Mouse (Mus musculus) cerebral cortex, adult 2 months (tissue): Measurements from ENCODE around the gene Enpep.

Experiments used
- WGBS: fragments of 180-500 bp; shearing (Covaris S2); methylation state at CpG from one replicate; pipeline ENCODE4 v1.1.7; 2018; 5-methylcytosine and 5-hydroxymethylcytosine counted together

Enpep gene

DNA sequence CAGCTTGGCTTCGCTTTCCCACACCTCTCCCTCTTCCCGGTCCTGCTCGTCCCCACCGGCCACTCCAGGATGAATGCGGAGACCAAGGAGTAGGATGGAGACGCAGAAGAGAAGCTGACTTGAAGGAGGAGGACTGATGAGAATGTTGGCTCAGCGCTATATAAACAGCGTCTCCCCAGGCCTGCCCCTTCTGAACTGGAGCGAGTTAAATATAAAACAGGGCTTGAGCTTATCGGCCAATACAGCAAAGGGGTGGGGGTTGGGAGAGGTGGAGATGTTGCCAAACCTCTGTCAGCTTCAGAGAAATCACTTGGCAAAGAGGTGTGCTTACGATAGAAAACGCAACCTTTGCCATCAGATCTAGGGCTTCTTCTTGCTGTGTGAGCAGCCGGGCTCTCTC, at the start of gene Enpep:
Enpep (minus strand) TSS at position 135 of the 400 bp plus-strand sequence.
- 27% methylated on average over 13 of the region's 13 CpGs for WGBS

DNA sequence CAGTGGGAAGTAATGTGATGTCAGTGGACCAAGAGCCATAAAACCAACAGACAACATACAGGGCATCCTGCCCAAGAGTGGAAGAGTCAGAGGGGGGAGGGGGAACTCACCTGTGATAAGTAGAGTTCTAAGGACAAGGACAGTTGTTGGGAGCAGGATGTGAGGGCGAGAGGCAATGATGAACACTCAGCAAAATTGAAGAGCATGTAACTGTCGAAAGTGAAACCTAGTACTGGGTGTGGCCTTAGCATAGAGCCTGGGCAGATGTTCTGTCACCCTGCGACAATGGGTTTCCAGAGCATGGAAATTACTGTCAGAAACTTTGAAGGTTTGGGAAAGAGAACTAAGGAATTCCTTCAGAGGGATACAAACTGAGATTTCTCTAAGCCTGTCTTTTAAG, 46.6 kb upstream of the Enpep start:
- WGBS = 89% methylated on average over 3 of the region's 3 CpGs

- 94% methylated on average over 3 of the region's 3 CpGs for WGBS
Measured at GRCm38 (mm10) chr3:129375087-129375486, 42.6 kb upstream of the Enpep start.

DNA sequence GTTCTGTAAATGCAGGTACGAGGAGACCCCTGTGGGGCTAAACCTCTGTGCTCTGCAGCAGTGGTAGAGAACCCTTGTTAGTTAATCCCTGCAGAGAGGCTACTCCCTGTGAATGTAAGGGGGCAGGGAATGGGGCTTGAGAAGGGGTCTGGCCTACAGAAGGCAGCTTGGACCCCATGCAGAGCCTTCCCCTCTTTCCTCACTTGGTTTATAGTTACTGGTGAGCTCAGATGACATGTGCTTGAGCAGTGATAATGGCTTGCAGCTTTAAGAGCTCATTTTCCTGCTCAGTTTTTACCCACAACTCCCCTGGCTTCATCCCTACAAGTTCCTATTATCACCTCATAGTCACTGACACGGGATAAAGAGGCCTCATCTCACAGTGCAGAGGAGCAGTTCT, 40.6 kb upstream of the Enpep start:
- 72% methylated on average over 2 of the region's 2 CpGs for WGBS

DNA sequence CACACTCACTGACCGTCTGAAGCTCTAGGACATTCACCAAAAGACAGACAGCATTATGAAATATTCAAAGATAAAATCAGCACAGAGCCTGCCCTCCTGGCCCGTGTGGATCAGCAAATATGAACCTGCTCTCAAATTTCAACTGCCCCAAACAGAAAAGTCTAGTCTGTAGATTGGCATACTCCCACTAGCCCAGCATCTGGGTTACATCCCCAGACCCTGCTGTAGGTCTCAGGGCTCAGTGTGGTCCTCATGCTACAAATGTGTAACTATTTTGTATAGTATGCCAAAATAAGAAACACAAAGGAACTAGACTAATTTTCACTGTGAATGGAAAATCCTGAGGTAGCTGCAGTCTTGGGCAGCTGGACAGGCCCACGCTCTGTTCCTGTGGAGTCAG, 37.0 kb upstream of the Enpep start:
- WGBS = 87% methylated on average over 3 of the region's 3 CpGs

GRCm38 (mm10) chr3:129365919-129366318, 33.4 kb upstream of the Enpep start:
- 64% methylated on average over 1 of the region's 1 CpGs for WGBS

- 77% methylated on average over 2 of the region's 2 CpGs for WGBS
Measured at GRCm38 (mm10) chr3:129364818-129365390, 32.4 kb upstream of the Enpep start.

GRCm38 (mm10) chr3:129363426-129363825, 30.9 kb upstream of the Enpep start:
- 69% methylated on average over 1 of the region's 1 CpGs for WGBS

DNA sequence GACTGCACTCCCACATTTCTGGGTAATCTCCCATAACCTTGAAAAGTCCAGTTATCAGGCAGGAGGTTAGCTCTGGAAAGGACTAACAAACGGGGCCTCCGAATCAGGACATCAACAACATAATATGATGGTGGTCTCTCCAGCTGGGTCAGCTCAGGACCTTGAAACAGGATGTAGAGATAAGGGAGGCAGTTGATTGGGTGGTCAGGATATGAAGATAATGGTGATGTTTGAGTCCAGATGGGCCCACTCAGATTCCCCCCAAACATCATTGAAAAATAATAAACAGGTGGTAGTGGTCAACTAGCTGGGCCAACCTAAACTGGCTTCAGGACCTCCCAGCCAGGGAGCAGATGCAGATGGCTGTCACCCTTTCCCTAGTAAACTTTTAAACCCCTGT, 25.6 kb upstream of the Enpep start:
- 98% methylated on average over 2 of the region's 2 CpGs for WGBS

GRCm38 (mm10) chr3:129353901-129354300, 21.4 kb upstream of the Enpep start:
- WGBS = 80% methylated on average over 4 of the region's 4 CpGs

DNA sequence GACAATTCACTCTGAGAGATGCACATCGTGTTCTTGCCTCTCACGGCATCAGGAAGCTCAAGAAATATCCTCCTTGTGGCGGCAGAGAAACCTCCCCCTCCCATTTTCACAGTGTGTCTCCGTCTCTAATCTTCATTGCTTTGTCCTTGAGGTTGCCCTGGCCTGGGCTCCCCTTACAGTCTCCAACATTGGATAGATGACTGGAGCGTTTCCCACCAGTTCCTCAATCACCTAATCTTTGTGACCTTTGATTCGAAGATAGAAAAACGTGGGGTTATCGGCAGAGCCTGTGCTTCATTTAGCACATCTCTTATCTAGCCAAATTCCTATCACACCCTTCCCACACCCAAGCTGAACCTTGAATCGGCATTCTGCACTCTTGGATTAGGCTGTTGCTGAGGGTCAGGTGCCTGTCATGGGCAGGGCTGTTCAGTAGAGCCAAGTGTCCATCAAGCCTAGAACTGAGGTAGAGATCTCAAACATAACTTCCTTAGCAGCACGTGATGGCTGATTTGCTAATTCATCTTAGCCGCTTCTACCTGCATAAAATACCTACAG, 18.9 kb upstream of the Enpep start:
- 78% methylated on average over 11 of the region's 11 CpGs for WGBS

GRCm38 (mm10) chr3:129347277-129347676, 14.8 kb upstream of the Enpep start:
- WGBS = 92% methylated on average over 10 of the region's 10 CpGs

GRCm38 (mm10) chr3:129342767-129343166, 10.2 kb upstream of the Enpep start:
- 100% methylated on average over 1 of the region's 1 CpGs for WGBS

DNA sequence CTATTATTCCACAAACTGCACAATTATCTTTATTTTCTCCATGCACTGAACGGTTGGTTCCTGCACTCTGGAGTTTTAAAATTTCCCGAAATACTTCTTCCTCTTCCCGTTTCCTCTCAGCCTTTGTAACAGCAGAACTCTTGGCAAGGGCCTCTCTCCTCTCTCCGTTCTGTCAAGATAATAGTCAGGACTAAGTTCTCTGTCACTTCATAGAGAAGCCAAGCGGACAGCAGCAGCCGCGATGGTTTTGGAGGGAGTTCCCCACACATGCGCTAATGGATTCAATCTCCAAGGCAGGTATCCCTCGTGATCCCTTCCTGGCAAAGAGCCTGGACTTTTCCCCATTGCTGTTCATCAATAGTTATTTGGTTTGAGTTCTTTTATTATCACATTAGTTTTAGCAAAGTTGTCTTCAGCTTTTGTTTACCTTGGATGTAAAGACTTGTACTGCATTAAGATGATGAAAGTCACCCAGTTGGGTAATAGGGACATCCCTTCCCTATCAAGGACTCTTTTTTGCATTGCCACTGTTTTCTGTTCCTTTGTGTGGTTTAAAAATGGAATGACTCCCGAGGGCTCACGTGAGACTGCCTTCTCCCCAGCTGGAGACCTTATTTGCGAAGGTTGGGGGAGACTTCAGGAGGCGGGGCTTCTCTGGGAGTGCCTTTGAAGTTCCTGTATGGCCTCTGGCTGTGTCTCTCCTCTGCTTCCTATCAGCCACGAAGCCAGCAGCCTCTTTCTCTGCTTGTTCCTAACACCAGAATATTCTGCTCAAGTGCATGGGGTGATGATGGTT, 6.0 kb upstream of the Enpep start:
- 24% methylated on average over 14 of the region's 14 CpGs for WGBS

GRCm38 (mm10) chr3:129332142-129332541, 378 bp downstream of the Enpep start:
- WGBS = 61% methylated on average over 7 of the region's 7 CpGs

DNA sequence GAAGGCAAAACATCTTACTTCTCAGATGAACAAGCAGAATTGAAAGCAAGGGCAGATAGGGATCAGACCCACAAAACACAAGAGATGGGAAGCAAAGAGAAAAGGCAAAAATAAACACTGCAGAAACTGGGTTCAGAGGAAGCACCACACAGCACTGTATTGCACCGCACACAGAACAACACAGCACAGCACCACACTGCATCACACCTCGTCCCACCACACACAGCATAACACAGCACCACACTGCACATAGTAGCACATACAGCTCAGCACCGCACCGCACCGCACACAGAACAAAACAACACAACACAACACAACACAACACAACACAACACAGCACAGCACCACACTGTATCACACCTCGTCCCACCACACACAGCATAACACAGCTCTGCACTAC, 1.1 kb downstream of the Enpep start:
- 95% methylated on average over 6 of the region's 6 CpGs for WGBS

DNA sequence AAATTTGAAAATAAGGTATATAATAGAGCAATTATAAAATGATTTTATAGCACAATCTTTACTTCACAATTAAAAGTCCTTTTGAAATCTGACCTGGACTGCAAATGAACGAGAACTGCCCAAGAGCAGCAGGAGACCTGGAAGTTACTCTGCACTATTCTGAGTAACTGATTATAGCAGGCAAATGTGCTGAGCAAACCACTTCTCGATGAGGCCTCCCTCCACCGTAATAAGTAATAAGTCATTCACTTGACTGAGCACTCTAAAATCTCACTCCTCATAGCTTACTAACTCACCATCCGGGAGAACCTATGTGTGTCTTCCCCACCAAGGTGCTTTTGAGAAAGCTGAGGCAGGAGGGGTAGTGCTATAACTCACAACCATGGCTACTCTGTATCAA, 4.5 kb downstream of the Enpep start:
- WGBS = 84% methylated on average over 4 of the region's 4 CpGs

GRCm38 (mm10) chr3:129321585-129321984, 10.9 kb downstream of the Enpep start:
- WGBS = 78% methylated on average over 6 of the region's 6 CpGs

- WGBS = 80% methylated on average over 17 of the region's 17 CpGs
Measured at GRCm38 (mm10) chr3:129317032-129317729, 15.3 kb downstream of the Enpep start.

- 85% methylated on average over 7 of the region's 7 CpGs for WGBS
Measured at GRCm38 (mm10) chr3:129313671-129314415, 18.7 kb downstream of the Enpep start.

GRCm38 (mm10) chr3:129313221-129313620, 19.3 kb downstream of the Enpep start:
- 85% methylated on average over 2 of the region's 2 CpGs for WGBS

GRCm38 (mm10) chr3:129312511-129312910, 20.0 kb downstream of the Enpep start:
- 96% methylated on average over 8 of the region's 8 CpGs for WGBS
